Comparison of ENCODE assay signal across 30 mouse cellular contexts in the genomic region with DNA sequence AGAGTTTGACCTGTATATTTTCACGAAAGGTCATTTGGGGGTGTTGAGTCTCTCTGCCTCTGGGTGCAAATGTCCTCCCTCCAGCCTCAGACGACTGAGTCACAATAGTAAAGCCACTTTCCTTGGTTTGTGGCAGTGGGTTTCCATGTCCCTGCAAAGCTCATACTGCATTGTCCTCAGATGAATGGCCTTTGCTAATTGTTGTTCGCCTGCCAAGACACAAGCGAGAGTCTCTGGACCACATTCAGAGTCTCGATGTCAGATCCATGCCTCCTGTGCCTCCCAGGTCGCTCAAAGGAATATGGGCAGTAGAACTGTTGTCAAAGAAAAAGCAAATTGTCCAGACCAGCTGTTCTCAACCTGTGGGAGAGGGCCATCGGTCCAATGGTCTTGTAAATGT. TPM values are rescaled to one million over a fixed set of nuclear protein-coding genes. Genes with fewer than 3 reads are reported as not detected.
DNase-seq lines count a peak whose midpoint lies in the region; ATAC-seq lines count a peak whose summit lies in the region.
"Had no signal": no experiment of that assay in that cellular context is flagged by ENCODE, and none has a peak within 500 bp of the region (broad histone marks: within the 10 kb centered on the region; RNA-seq: fewer than 3 reads in every experiment).

No protein-coding gene starts in this region.

- H3K27ac ChIP-seq in heart, embryonic 10.5 days, result no peak overlapping the region
- no peak overlapping the region for H3K27ac ChIP-seq in midbrain, embryonic 11.5 days (ENCODE audit: low read depth, low read length)
- H3K27ac ChIP-seq: embryonic facial prominence, embryonic 13.5 days; embryonic facial prominence, embryonic 15.5 days; forebrain, embryonic 10.5 days; forebrain, embryonic 12.5 days had no signal

- intact Hi-C loops in heart, postnatal 10 days (cut with DNase I), result no loop called here

- H3K9ac ChIP-seq in midbrain, embryonic 11.5 days (ENCODE audit: low read length), result no peak overlapping the region
- H3K9ac ChIP-seq: embryonic facial prominence, embryonic 13.5 days; embryonic facial prominence, embryonic 15.5 days; forebrain, embryonic 12.5 days had no signal

- WGBS in heart, embryonic 10.5 days, result 82% methylated on average over 7 of the region's 7 CpGs
- WGBS in midbrain, embryonic 11.5 days, result 88% methylated on average over 7 of the region's 7 CpGs

- no peak overlapping the region for H3K4me3 ChIP-seq in heart, embryonic 10.5 days
- H3K4me3 ChIP-seq in midbrain, embryonic 11.5 days (ENCODE audit: low read depth, low read length), result no peak overlapping the region
- H3K4me3 ChIP-seq: embryonic facial prominence, embryonic 13.5 days; embryonic facial prominence, embryonic 15.5 days; erythroblast, embryonic 14.5 days; forebrain, embryonic 10.5 days; forebrain, embryonic 12.5 days had no signal

- no peak overlapping the region for H3K4me2 ChIP-seq in midbrain, embryonic 11.5 days
- H3K4me2 ChIP-seq: embryonic facial prominence, embryonic 13.5 days; embryonic facial prominence, embryonic 15.5 days; forebrain, embryonic 12.5 days had no signal

- no peaks in the 10 kb centered on the region for H3K9me3 ChIP-seq in heart, embryonic 10.5 days
- H3K9me3 ChIP-seq in midbrain, embryonic 11.5 days (ENCODE audit: control insufficient read depth, low read length), result no peaks in the 10 kb centered on the region
- H3K9me3 ChIP-seq: embryonic facial prominence, embryonic 13.5 days; embryonic facial prominence, embryonic 15.5 days; forebrain, embryonic 10.5 days; forebrain, embryonic 12.5 days had no signal

- DNase-seq in heart, embryonic 10.5 days (ENCODE audit: low spot score), result peak; percentile 16
- DNase-seq in heart, postnatal 10 days, result no peak
- DNase-seq in kidney, postnatal 36 days, result peak; percentile 5 to 13
- no peak for DNase-seq in kidney, postnatal 14 days
- peak; percentile 30 for DNase-seq in Muller cell, postnatal 12 days (ENCODE audit: inconsistent ontology term)
- DNase-seq in brain, adult 2 months (ENCODE audit: low read depth, low spot score), result peak; percentile 58
- DNase-seq in adipocyte (ENCODE audit: low spot score), result no peak
- DNase-seq in midbrain, embryonic 11.5 days (ENCODE audit: low spot score, missing footprints), result no peak
- DNase-seq: adrenal gland, adult 2 months; adrenal gland, postnatal 10 days; adrenal gland, postnatal 25 days; cerebellum, adult 11 months; cerebellum, adult 18-20 months; cerebellum, adult 8-10 months; cerebellum, adult 9-11 months; cerebellum, postnatal 14 days; cerebellum, postnatal 36 days; embryo, embryonic 11 days had no signal

- no peaks in the 10 kb centered on the region for H3K4me1 ChIP-seq in heart, embryonic 10.5 days
- H3K4me1 ChIP-seq in midbrain, embryonic 11.5 days (ENCODE audit: control insufficient read depth, insufficient read depth, low read length), result no peaks in the 10 kb centered on the region
- H3K4me1 ChIP-seq: forebrain, embryonic 12.5 days had no signal

- no peaks in the 10 kb centered on the region for H3K27me3 ChIP-seq in heart, embryonic 10.5 days (ENCODE audit: insufficient read depth, poor library complexity, severe bottlenecking)
- H3K27me3 ChIP-seq in midbrain, embryonic 11.5 days (ENCODE audit: control insufficient read depth, insufficient read depth, low read length), result no peaks in the 10 kb centered on the region
- H3K27me3 ChIP-seq: embryonic facial prominence, embryonic 13.5 days; embryonic facial prominence, embryonic 15.5 days; forebrain, embryonic 12.5 days had no signal

- no peaks in the 10 kb centered on the region for H3K36me3 ChIP-seq in heart, embryonic 10.5 days
- H3K36me3 ChIP-seq in midbrain, embryonic 11.5 days (ENCODE audit: control insufficient read depth, insufficient read depth, low read length), result no peaks in the 10 kb centered on the region
- H3K36me3 ChIP-seq: embryonic facial prominence, embryonic 13.5 days; embryonic facial prominence, embryonic 15.5 days; forebrain, embryonic 10.5 days; forebrain, embryonic 12.5 days had no signal

- no peak for ATAC-seq in midbrain, embryonic 11.5 days (ENCODE audit: low FRiP score)
- ATAC-seq: activated CD4-positive, CD25-positive, alpha-beta regulatory T cell, adult 4 months; forebrain, embryonic 14.5 days; forebrain, embryonic 16.5 days; Patski had no signal

RNA-seq across cellular contexts. Expression of a gene that starts 36.1 kb away (rescaled TPM):
- polyA plus RNA-seq in heart, embryonic 10.5 days (2016; fragmentation: Nextera tagmentation; extraction: Ambion mirVana), result 0.05 and 0.23 TPM in 2 replicates
- under 1 TPM; 0.62 to 0.74 TPM for total RNA-seq in heart, postnatal 10 days (2021)
- 0.15 and 0.18 TPM in 2 replicates for polyA plus RNA-seq in midbrain, embryonic 11.5 days (2014; fragmentation: Nextera tagmentation; extraction: Ambion mirVana)
- total RNA-seq: common myeloid progenitor, adult 5-6 weeks; MEL had no signal
- polyA plus RNA-seq: activated CD4-positive, CD25-positive, alpha-beta regulatory T cell, adult 4 months; C2C12; erythroblast, embryonic 14.5 days; Patski had no signal

Comparison
In these comparisons a context has a peak if more than half of its experiments do, and no peak if none do; other contexts are left out.
1. DNase-seq: peak in heart, embryonic 10.5 days (single experiment), kidney, postnatal 36 days (2 of 2), Muller cell, postnatal 12 days (single experiment) and brain, adult 2 months (single experiment); none in heart, postnatal 10 days (0 of 2), kidney, postnatal 14 days (single experiment), adipocyte (single experiment) and midbrain, embryonic 11.5 days (single experiment).